Mouse (Mus musculus) liver, embryonic 15.5 days (tissue): Measurements from ENCODE around the gene AU022252. TPM values are rescaled to one million over a fixed set of nuclear protein-coding genes. Genes with fewer than 3 reads are reported as not detected.

Experiments
- ATAC-seq: fragments of 200-750 bp; cut with Nextera tagmentation; 2 replicates; pipeline ENCODE4 v1.8.0; 2017; ENCODE audit warnings: moderate number of reproducible peaks, mild to moderate bottlenecking, moderate library complexity; ENCODE audit not compliant: insufficient read depth
- H3K27ac ChIP-seq: fragments of 300-500 bp; sonication (generic); replicated peaks from 2 replicates; pipeline ENCODE4 v1.5.1; 2015; ENCODE audit warnings: mild to moderate bottlenecking, inconsistent platforms
- H3K27me3 ChIP-seq: fragments of 300-500 bp; sonication (generic); 2 replicates; pipeline ENCODE4 v1.6.1; 2015; ENCODE audit warnings: mild to moderate bottlenecking, inconsistent platforms
- H3K36me3 ChIP-seq: fragments of 300-500 bp; sonication (generic); replicated peaks from 2 replicates; pipeline ENCODE4 v1.6.1; 2015; ENCODE audit warnings: moderate library complexity, mild to moderate bottlenecking, inconsistent platforms
- H3K4me1 ChIP-seq: fragments of 300-500 bp; sonication (generic); replicated peaks from 2 replicates; pipeline ENCODE4 v1.6.1; 2015; ENCODE audit warnings: inconsistent platforms
- H3K4me2 ChIP-seq: fragments of 300-500 bp; sonication (generic); 2 replicates; pipeline ENCODE4 v1.6.1; 2015; ENCODE audit warnings: moderate library complexity, mild to moderate bottlenecking, inconsistent platforms
- H3K4me3 ChIP-seq: fragments of 300-500 bp; sonication (generic); replicated peaks from 2 replicates; pipeline ENCODE4 v1.5.1; 2015; ENCODE audit warnings: mild to moderate bottlenecking, inconsistent platforms
- H3K9ac ChIP-seq: fragments of 300-500 bp; sonication (generic); 2 replicates; pipeline ENCODE4 v1.6.1; 2015; ENCODE audit warnings: moderate library complexity, mild to moderate bottlenecking, inconsistent platforms
- H3K9me3 ChIP-seq: fragments of 300-500 bp; sonication (generic); replicated peaks from 2 replicates; pipeline ENCODE4 v1.6.1; 2016; ENCODE audit warnings: inconsistent platforms
- WGBS: fragments of 180-500 bp; shearing (Covaris S2); methylation state at CpG from one replicate; pipeline ENCODE4 v1.1.7; 2015; ENCODE audit warnings: mixed read lengths; ENCODE audit not compliant: insufficient replicate concordance; 5-methylcytosine and 5-hydroxymethylcytosine counted together
- polyA plus RNA-seq: library from polyadenylated mRNA; unstranded; fragments of >200 nt; fragmentation: Nextera tagmentation; extraction: Ambion mirVana; gene quantifications from 2 replicates; pipeline ENCODE4 v1.2.1, GENCODE M21; 2015

Gene AU022252
- polyA plus RNA-seq, 1 experiment from 2014 or later = 11.4 TPM

DNA sequence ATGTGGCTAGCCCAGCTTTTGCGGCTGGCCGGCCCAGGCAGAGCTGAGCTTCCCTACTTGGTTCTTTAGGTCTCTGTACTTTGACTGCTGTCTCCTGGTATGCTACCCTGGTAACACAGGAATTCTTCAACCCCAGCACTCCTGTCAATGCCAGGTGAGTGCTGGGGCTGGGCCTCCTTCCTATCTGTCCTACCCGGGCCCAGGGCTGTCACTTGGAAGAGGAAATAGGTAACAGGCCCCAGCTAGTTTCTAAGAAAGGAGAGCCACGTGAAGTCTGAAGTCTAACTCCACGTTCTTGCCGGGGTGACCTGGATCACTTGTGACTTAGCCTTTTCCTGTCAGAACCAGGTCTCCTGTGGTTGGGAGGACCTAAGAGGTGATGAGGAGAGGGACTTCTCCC is 24.6 kb upstream of the AU022252 start:
- H3K4me3 ChIP-seq = no peak overlapping the region
- WGBS = 56% methylated on average over 6 of the region's 6 CpGs
- no peak overlapping the region for H3K4me2 ChIP-seq
- H3K36me3 ChIP-seq = no peaks in the 10 kb centered on the region
- no peaks in the 10 kb centered on the region for H3K9me3 ChIP-seq
- no peak overlapping the region for H3K27ac ChIP-seq
- 0 out of 2 replicates have a peak, but pooled peaks cover 4% of the 10 kb centered on the region for H3K27me3 ChIP-seq
- H3K9ac ChIP-seq = no peak overlapping the region
- no peak for ATAC-seq
- 0 out of 2 replicates have a peak, but pooled peaks cover 6% of the 10 kb centered on the region for H3K4me1 ChIP-seq

DNA sequence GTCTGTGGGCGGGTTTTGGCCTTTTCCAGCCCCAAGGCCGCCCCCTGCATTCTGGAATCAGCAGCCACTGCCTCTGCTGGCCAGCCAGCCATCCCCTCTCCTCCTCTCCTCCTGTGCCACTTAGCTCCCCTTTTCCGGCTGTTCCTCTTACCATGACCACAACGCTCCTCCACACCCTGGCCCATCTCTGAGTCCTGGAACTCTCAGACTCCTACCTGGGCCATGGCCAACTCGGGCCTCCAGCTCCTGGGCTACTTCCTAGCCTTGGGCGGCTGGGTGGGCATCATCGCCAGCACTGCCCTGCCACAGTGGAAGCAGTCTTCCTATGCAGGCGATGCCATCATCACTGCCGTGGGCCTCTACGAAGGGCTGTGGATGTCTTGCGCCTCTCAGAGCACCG is 22.8 kb upstream of the AU022252 start, which contains the start of gene Cldn19:
Cldn19 (plus strand) TSS at position 64 of the 400 bp plus-strand sequence.
- H3K9me3 ChIP-seq = no peaks in the 10 kb centered on the region
- 0 out of 2 replicates have a peak, but pooled peaks cover 6% of the 10 kb centered on the region for H3K4me1 ChIP-seq
- H3K27ac ChIP-seq = no peak within 1 kb of the TSS
- H3K36me3 ChIP-seq = no peaks in the 10 kb centered on the region
- H3K4me3 ChIP-seq = no peak within 1 kb of the TSS
- 73% methylated on average over 12 of the region's 12 CpGs for WGBS
- ATAC-seq = no peak
- no peaks in the 10 kb centered on the region for H3K27me3 ChIP-seq
- no peak within 1 kb of the TSS for H3K4me2 ChIP-seq
- H3K9ac ChIP-seq = no peak within 1 kb of the TSS

DNA sequence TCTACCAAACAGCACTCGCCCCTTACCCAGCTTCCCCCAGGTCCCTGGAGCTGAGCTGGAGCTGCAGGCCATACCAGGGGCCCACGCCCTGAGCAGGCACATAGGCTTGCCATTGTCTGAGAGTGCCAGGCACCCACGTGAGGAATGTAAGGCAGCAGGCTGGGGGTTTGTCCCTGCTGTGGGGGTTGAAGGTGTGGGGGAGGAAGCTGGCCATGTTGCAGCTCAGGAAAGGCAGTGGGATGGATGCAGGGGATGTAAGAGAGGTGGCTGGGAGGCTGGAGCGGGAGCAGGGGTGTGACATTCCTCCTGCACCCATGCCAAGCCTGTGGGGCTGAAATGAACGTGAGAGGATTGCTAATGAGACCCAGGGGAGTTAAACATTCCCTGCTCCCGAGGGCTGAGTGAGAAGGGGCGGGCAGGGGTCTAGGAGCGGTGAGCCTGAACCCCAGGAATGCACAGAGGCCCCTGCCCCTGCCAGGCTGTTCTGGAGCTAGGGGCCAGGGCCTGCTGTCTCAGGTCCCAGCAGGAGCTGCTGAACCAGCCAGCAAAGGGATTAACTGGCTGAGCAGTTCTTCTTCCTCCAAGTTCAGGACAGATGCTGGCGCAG is 21.6 kb upstream of the AU022252 start:
- Histone ChIP-seq H3K4me2 (no peak overlapping the region), H3K9ac (no peak overlapping the region), H3K27ac (no peak overlapping the region), H3K4me1 (0 out of 2 replicates have a peak, but pooled peaks cover under 1% of the 10 kb centered on the region), H3K27me3 (no peaks in the 10 kb centered on the region), H3K4me3 (no peak overlapping the region), H3K9me3 (no peaks in the 10 kb centered on the region), H3K36me3 (no peaks in the 10 kb centered on the region)
- WGBS = 45% methylated on average over 9 of the region's 9 CpGs
- no peak for ATAC-seq

DNA sequence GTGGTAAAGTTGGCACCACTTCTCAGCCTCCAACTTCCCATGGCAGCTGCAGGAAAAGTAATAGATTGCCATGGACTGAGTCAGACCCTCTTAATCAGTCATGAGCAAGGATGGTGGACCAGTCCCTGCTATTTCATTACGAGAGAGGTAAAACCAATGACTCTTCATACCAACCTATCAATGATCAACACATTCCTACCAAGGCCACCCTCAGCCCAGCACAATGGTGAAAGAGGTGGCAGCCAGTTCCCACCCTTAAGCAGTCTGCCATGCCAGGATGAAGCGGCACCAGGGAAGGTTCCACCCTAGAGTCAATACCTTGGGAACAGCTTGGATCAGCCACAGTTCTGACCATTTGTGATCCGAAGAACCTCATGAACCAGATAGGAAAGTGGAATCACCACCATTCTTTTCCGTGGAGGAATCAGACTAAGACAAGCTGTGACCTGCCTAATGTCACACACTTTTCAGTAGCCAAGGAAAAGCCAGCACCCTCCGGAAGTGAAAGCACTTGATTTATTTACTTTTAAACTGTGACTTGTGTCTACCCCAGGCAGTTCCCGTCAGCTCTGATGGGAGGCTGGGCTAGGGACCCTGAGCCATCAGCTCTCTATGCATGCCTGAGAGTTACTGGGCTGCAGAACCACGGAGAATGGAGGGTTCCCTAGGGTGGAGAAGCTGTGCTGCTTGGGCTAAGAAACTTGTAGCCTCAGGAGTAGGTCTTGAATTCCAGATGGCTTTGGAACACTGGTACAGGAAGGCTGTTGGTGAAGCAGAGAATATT is 19.7 kb upstream of the AU022252 start:
- 42% methylated on average over 7 of the region's 7 CpGs for WGBS

DNA sequence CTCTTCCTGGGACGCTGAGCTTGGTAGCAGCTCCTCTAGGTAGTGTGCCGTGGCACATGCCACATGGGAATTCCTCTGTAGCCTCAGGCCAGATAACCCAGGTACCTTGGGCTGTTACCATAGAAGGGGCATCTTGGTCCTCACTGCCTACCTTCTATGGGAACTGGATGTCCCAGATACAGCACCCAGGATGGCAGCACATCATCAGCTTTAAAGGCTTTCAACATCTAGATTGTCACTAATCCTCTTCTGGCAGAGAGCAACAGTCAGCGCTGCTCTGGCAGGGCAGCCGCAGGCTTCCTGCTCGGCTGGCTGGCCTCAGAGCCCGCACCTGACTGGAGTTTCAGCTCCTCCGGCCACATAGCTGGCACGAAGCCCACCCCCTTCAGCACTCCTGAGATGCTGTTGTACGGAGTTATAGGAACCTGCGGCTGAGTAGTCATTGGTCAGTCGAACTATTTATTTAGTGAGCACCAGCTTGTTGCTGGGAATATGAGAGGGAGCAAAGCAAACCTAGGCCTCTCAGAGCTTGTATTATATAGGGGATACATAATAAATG is 16.0 kb upstream of the AU022252 start:
- Histone ChIP-seq H3K9ac (no peak overlapping the region), H3K4me3 (no peak overlapping the region), H3K4me1 (no peaks in the 10 kb centered on the region), H3K27ac (no peak overlapping the region), H3K27me3 (no peaks in the 10 kb centered on the region), H3K4me2 (no peak overlapping the region), H3K9me3 (no peaks in the 10 kb centered on the region), H3K36me3 (peaks cover 6% of the 10 kb centered on the region; the same call in 1 of the 2 replicates)
- 67% methylated on average over 11 of the region's 11 CpGs for WGBS
- ATAC-seq = no peak

More for the DNA sequence above, 19.7 kb upstream of the AU022252 start:
- ATAC-seq = no peak
- Histone ChIP-seq H3K4me2 (no peak overlapping the region), H3K27ac (no peak overlapping the region), H3K4me1 (no peaks in the 10 kb centered on the region), H3K9me3 (no peaks in the 10 kb centered on the region), H3K36me3 (no peaks in the 10 kb centered on the region; the same call in 1 of the 2 replicates), H3K27me3 (no peaks in the 10 kb centered on the region), H3K9ac (no peak overlapping the region), H3K4me3 (no peak overlapping the region)

DNA sequence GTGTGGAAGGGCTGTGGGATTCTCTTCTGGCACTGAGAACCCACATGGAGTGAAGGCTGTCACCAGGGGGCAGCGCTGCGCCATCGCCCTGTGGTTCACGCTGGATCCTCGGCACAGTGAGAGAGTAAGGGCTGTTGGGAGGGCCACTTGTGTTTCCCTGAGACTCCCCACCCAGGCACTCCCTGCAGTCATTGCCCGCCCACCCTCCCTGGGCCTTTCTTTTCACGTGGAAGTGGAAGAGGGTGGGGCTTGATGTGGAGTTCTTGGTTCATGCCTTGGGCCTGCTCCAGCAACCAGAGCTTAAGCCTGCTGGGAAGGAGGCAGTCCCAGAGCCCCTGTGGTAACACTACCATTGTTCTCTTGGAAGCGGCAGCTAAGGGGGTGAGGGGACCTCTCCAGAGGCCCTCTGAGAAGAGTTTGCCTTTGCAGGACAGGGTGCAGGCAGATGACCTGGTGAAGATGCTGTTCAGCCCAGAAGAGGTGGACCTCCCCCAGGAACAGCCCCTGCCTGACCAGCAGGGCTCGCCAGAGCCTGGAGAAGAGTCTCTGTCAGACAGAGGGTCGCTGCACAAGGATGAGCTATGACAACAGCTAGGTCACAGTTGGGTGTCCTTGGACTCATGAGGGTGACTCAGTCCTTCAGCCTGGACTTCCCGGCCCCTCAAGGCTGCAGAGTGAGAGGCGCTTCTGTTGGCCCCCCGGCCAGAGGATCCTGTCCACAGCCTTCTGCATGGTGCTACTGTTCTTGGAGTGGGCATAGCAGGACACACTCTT is 15.1 kb upstream of the AU022252 start:
- H3K9ac ChIP-seq = no peak overlapping the region
- 34% methylated on average over 13 of the region's 13 CpGs for WGBS
- H3K27me3 ChIP-seq = no peaks in the 10 kb centered on the region
- no peak overlapping the region for H3K27ac ChIP-seq
- H3K4me1 ChIP-seq = no peaks in the 10 kb centered on the region
- H3K9me3 ChIP-seq = no peaks in the 10 kb centered on the region
- H3K36me3 ChIP-seq = peaks cover 6% of the 10 kb centered on the region; the same call in 1 of the 2 replicates
- H3K4me2 ChIP-seq = no peak overlapping the region
- ATAC-seq = no peak
- H3K4me3 ChIP-seq = no peak overlapping the region

DNA sequence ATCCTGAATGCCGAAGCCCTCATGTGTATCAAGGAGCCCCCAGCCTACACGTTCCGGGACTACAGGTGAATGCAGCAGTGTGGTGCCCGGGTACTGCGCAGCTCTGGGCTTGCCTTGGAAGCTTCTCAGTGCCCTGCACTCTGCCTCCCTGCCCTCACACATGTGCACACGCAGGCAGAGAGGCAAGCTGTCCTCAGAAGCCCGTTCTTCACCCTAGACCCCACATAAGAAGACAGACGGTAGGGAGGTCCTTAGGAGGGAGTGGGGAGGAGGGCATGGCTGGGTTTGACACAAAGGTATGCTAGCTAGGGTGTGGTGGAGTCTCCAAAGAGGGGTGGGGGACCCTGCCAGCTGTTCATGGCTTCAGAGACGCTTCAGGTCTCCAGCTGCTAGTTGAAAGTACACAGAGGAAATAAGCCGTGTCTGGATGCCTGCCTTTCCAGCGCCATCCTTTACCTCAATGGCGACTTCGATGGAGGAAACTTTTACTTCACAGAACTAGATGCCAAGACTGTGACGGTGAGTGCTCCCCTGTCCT is 14.2 kb upstream of the AU022252 start:
- Histone ChIP-seq H3K9ac (no peak overlapping the region), H3K9me3 (no peaks in the 10 kb centered on the region), H3K27ac (no peak overlapping the region), H3K27me3 (no peaks in the 10 kb centered on the region), H3K4me3 (no peak overlapping the region), H3K36me3 (peaks cover 6% of the 10 kb centered on the region), H3K4me1 (0 out of 2 replicates have a peak, but pooled peaks cover 7% of the 10 kb centered on the region), H3K4me2 (no peak overlapping the region)
- 69% methylated on average over 14 of the region's 14 CpGs for WGBS
- no peak for ATAC-seq

DNA sequence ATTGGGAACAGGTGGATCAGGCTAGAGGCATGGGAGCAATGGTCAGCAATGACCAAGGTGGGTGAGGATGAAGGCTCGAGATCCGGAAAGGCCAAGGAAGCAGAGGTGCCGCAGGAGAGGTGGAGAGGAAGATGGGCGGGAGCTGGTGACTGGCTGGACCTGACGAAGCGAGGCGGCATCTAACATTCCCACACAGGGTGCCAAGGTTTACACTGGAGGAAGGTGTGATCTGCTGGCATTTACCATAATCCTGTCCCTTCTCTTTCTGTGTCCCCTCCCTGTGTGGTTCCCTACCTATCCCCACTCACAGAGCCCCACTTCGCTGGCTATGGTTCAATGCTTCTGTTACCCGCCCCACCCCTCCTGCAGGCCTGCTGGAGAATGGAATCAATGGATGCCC is 13.4 kb upstream of the AU022252 start:
- no peak for ATAC-seq
- Histone ChIP-seq H3K27me3 (no peaks in the 10 kb centered on the region), H3K27ac (no peak overlapping the region), H3K9me3 (no peaks in the 10 kb centered on the region), H3K36me3 (peaks cover 6% of the 10 kb centered on the region), H3K4me1 (0 out of 2 replicates have a peak, but pooled peaks cover 7% of the 10 kb centered on the region), H3K4me2 (no peak overlapping the region), H3K4me3 (no peak overlapping the region), H3K9ac (no peak overlapping the region)
- 85% methylated on average over 9 of the region's 9 CpGs for WGBS

DNA sequence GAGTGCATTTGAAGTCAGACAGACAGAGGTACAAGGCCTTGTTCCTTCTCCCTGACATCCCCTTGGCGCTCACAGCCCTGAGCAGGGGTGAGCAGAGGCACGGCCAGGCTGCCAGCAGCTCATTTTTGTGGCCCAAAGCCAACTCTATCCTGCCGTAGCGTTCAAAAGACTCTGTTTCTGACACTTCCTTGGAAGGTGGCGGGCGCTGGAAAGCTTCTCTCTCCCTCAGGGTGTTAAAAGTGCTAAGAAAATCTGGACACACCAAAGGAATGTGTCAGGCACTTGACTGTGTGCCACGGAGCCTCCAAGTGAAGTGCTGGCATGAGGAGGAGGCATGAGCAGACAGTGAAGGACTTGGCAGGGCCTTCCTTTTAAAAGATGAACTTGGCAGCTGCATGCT is 13.0 kb upstream of the AU022252 start:
- Histone ChIP-seq H3K9me3 (no peaks in the 10 kb centered on the region), H3K4me3 (no peak overlapping the region), H3K4me2 (no peak overlapping the region), H3K27me3 (no peaks in the 10 kb centered on the region), H3K4me1 (0 out of 2 replicates have a peak, but pooled peaks cover 7% of the 10 kb centered on the region), H3K36me3 (peaks cover 6% of the 10 kb centered on the region), H3K27ac (no peak overlapping the region), H3K9ac (no peak overlapping the region)
- ATAC-seq = no peak
- WGBS = 71% methylated on average over 7 of the region's 7 CpGs

DNA sequence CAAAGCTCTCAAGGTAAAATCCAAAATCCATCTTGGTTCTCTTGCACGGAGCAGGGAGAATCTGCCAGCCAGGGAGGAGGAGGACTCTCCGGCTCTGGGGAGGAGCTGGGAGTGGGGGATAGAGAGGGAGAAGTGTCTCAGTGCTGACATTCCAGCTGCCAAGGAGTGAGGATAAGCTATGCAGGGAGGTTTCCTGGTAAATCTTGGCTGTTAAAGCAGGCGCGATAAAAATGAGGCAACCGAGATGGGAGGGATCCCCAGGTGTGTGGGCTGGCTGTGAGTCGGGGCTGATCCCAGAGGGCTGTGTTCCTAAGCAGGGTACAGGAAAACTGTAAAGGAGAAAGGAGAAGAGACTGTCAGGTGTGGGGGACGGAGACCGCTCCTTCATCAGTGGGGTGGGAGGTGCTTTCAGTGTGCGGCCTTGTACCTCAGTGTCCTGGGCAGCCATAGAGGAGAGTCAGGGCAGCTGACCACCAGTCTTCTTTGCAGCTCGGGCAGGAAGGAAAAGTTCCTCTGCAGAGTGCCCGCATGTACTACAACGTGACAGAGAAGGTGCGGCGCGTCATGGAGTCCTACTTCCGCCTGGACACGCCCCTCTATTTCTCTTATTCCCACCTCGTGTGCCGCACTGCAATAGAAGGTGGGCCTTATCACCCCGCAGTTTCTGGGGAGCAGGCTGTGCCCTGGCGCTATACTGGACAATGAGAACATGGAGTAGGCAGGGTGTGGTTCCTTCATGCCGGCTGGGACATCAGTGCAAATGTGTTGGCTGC is 12.1 kb upstream of the AU022252 start:
- Histone ChIP-seq H3K4me2 (no peak overlapping the region), H3K4me1 (peaks cover 9% of the 10 kb centered on the region), H3K27ac (no peak overlapping the region), H3K4me3 (no peak overlapping the region), H3K27me3 (no peaks in the 10 kb centered on the region), H3K9me3 (no peaks in the 10 kb centered on the region), H3K9ac (no peak overlapping the region), H3K36me3 (peaks cover 6% of the 10 kb centered on the region)
- no peak for ATAC-seq
- WGBS = 72% methylated on average over 22 of the region's 22 CpGs
